Mouse (Mus musculus): ENCODE data around the gene 2410131K14Rik. TPM values are rescaled to one million over a fixed set of nuclear protein-coding genes. Genes with fewer than 3 reads are reported as not detected.

The 2410131K14Rik gene
- polyA plus RNA-seq, 1 experiment from 2014 or later = 7.4 TPM

- Histone ChIP-seq H3K4me1 (ENCODE audit: control insufficient read depth, insufficient read depth, low read length) (peaks cover under 1% of the 10 kb centered on the region; the same call in 1 of the 2 replicates), H3K4me3 (replicated peaks; ENCODE audit: low read length) (no peak overlapping the region), H3K27me3 (ENCODE audit: control insufficient read depth, insufficient read depth, low read length) (no peaks in the 10 kb centered on the region; the same call in 1 of the 2 replicates), H3K27ac (ENCODE audit: low read length) (no peak overlapping the region), H3K36me3 (ENCODE audit: control insufficient read depth, insufficient read depth, low read length) (no peaks in the 10 kb centered on the region), H3K4me2 (ENCODE audit: low read depth, low read length) (no peak overlapping the region), H3K9me3 (replicated peaks; ENCODE audit: control insufficient read depth, low read length) (no peaks in the 10 kb centered on the region), H3K9ac (ENCODE audit: low read length) (no peak overlapping the region)
- WGBS = 83% methylated on average over 6 of the region's 6 CpGs
- ATAC-seq (ENCODE audit: insufficient read depth, low FRiP score) = no peak
These were observed 68.7 kb downstream of the 2410131K14Rik start for GRCm38 (mm10) chr5:118313766-118314165.

Other genes starting within 250 kb of the 2410131K14Rik start
- gene Tesc, start 217.5 kb upstream of the 2410131K14Rik start, polyA plus RNA-seq (2015; fragmentation: Nextera tagmentation; extraction: Ambion mirVana) = 26.1 and 27.4 TPM in 2 replicates
- gene Fbxw8, start 89.8 kb upstream of the 2410131K14Rik start, polyA plus RNA-seq (2015; fragmentation: Nextera tagmentation; extraction: Ambion mirVana) = 16.5 and 18.3 TPM in 2 replicates
- 0.44 and 0.52 TPM in 2 replicates for gene Hrk, start 80.6 kb upstream of the 2410131K14Rik start, polyA plus RNA-seq (2015; fragmentation: Nextera tagmentation; extraction: Ambion mirVana)
- 1.3 and 2.6 TPM in 2 replicates for gene Rnft2, start 111 bp upstream of the 2410131K14Rik start, polyA plus RNA-seq (2015; fragmentation: Nextera tagmentation; extraction: Ambion mirVana)

Data from stomach, embryonic 16.5 days (tissue).